Mouse (Mus musculus) CH12.LX (cell line): Measurements from ENCODE around the gene Tnfsf10. TPM values are rescaled to one million over a fixed set of nuclear protein-coding genes. Genes with fewer than 3 reads are reported as not detected.

ENCODE experiments used
- DNase-seq: peaks from one replicate; pipeline ENCODE4 v3.0.0-alpha.2; 2013; ENCODE audit errors: extremely low read depth
- H3K27ac ChIP-seq: 2 replicates; pipeline ENCODE4 v1.5.1; 2012; ENCODE audit warnings: low read depth, mild to moderate bottlenecking, control low read depth, moderate library complexity; ENCODE audit not compliant: insufficient read depth
- H3K27me3 ChIP-seq: replicated peaks from 2 replicates; pipeline ENCODE3; 2012; ENCODE audit warnings: inconsistent platforms
- H3K36me3 ChIP-seq, 2 experiments: replicated peaks in 1 of 2; 2 replicates each; pipeline versions ENCODE3 to v1.6.1; 2012; ENCODE audit warnings: inconsistent platforms in 1 of 2, low read length in 1 of 2, mild to moderate bottlenecking in 1 of 2, mixed read lengths in 1 of 2, moderate library complexity in 1 of 2; ENCODE audit not compliant: control insufficient read depth in 1 of 2, insufficient read depth in 1 of 2
- H3K4me1 ChIP-seq, 2 experiments: 2 replicates each; pipeline ENCODE4 v1.6.1; 2012; ENCODE audit warnings: inconsistent platforms in 1 of 2, moderate library complexity in 1 of 2; ENCODE audit not compliant: insufficient read depth in 2 of 2, control insufficient read depth in 1 of 2
- H3K4me2 ChIP-seq: 2 replicates; pipeline ENCODE4 v1.6.1; 2012; ENCODE audit warnings: low read depth, mild to moderate bottlenecking, control low read depth; ENCODE audit not compliant: poor library complexity, insufficient read depth, severe bottlenecking
- H3K4me3 ChIP-seq, 3 experiments: fragments of 150-350 bp in 1 of 3; sonication (generic) in 1 of 3; replicated peaks in 1 of 3; 2 replicates each; pipeline versions ENCODE3 to v1.5.1; 2011 to 2012; ENCODE audit warnings: low read depth in 2 of 3, low read length in 2 of 3, mild to moderate bottlenecking in 2 of 3, moderate library complexity in 2 of 3, control low read depth in 1 of 3, improper control_type of control experiment in 1 of 3, inconsistent platforms in 1 of 3, mixed read lengths in 1 of 3; ENCODE audit not compliant: poor library complexity in 1 of 3
- H3K79me2 ChIP-seq: replicated peaks from 2 replicates; pipeline ENCODE4 v1.6.1; 2012; ENCODE audit warnings: mild to moderate bottlenecking, moderate library complexity; ENCODE audit not compliant: control insufficient read depth, poor library complexity, insufficient read depth, severe bottlenecking; ENCODE audit errors: extremely low read depth
- H3K9ac ChIP-seq: 2 replicates; pipeline ENCODE4 v1.6.1; 2012; ENCODE audit warnings: low read depth, mild to moderate bottlenecking, control low read depth, moderate library complexity; ENCODE audit not compliant: insufficient read depth
- H3K9me3 ChIP-seq: replicated peaks from 2 replicates; pipeline ENCODE3; 2012; ENCODE audit warnings: low read length, inconsistent platforms, mixed read lengths
- BHLHE40 ChIP-seq: IDR thresholded peaks from 2 replicates; pipeline ENCODE4 v1.6.1; 2011; ENCODE audit warnings: mild to moderate bottlenecking, low read depth, low read length, improper control_type of control experiment
- CHD1 ChIP-seq: IDR thresholded peaks from 2 replicates; pipeline ENCODE4 v1.6.1; 2012; ENCODE audit warnings: low read depth, low read length, improper control_type of control experiment, inconsistent platforms
- EP300 ChIP-seq: IDR thresholded peaks from 2 replicates; pipeline ENCODE4 v1.6.1; 2011; ENCODE audit warnings: low read length, improper control_type of control experiment
- ETS1 ChIP-seq: conservative IDR thresholded peaks from 2 replicates; pipeline ENCODE4 v1.6.1; 2012; ENCODE audit warnings: low read depth, mild to moderate bottlenecking, inconsistent platforms, low read length, improper control_type of control experiment, moderate library complexity
- GABPA ChIP-seq: IDR thresholded peaks from 2 replicates; pipeline ENCODE4 v1.6.1; 2012; ENCODE audit warnings: low read depth, low read length, improper control_type of control experiment, inconsistent platforms; ENCODE audit not compliant: insufficient replicate concordance
- HCFC1 ChIP-seq: IDR thresholded peaks from 2 replicates; pipeline ENCODE4 v1.6.1; 2012; ENCODE audit warnings: low read depth, mild to moderate bottlenecking, inconsistent platforms, low read length, improper control_type of control experiment
- IRF4 ChIP-seq: IDR thresholded peaks from 2 replicates; pipeline ENCODE4 v1.6.1; 2014; ENCODE audit warnings: low read depth, mild to moderate bottlenecking, inconsistent platforms, low read length, improper control_type of control experiment
- JUN ChIP-seq: IDR thresholded peaks from 2 replicates; pipeline ENCODE4 v1.6.1; 2011; ENCODE audit warnings: low read depth, mild to moderate bottlenecking, low read length, improper control_type of control experiment, moderate library complexity; ENCODE audit not compliant: insufficient read depth
- JUND ChIP-seq: conservative IDR thresholded peaks from 2 replicates; pipeline ENCODE4 v1.6.1; 2011; ENCODE audit warnings: low read depth, low read length, improper control_type of control experiment
- KAT2A ChIP-seq: IDR thresholded peaks from 2 replicates; pipeline ENCODE4 v1.6.1; 2012; ENCODE audit warnings: low read length, improper control_type of control experiment, inconsistent platforms; ENCODE audit not compliant: insufficient replicate concordance
- MXI1 ChIP-seq: IDR thresholded peaks from 2 replicates; pipeline ENCODE4 v1.6.1; 2011; ENCODE audit warnings: mild to moderate bottlenecking, low read depth, low read length, improper control_type of control experiment
- NRF1 ChIP-seq: IDR thresholded peaks from 2 replicates; pipeline ENCODE4 v1.6.1; 2014; ENCODE audit warnings: low read depth, mild to moderate bottlenecking, inconsistent platforms, low read length, improper control_type of control experiment, moderate library complexity
- PAX5 ChIP-seq: IDR thresholded peaks from 2 replicates; pipeline ENCODE4 v1.6.1; 2012; ENCODE audit warnings: low read length, inconsistent platforms, mixed read lengths
- POLR2AphosphoS2 ChIP-seq: IDR thresholded peaks from 2 replicates; pipeline ENCODE4 v1.6.1; 2011; ENCODE audit warnings: low read depth, low read length, improper control_type of control experiment
- RCOR1 ChIP-seq: conservative IDR thresholded peaks from 2 replicates; pipeline ENCODE4 v1.6.1; 2012; ENCODE audit warnings: low read depth, mild to moderate bottlenecking, inconsistent platforms, low read length, improper control_type of control experiment
- SIN3A ChIP-seq: IDR thresholded peaks from 2 replicates; pipeline ENCODE4 v1.6.1; 2012; ENCODE audit warnings: low read length, improper control_type of control experiment, inconsistent platforms
- TBP ChIP-seq: conservative IDR thresholded peaks from 2 replicates; pipeline ENCODE4 v1.6.1; 2011; ENCODE audit warnings: low read depth, low read length, improper control_type of control experiment
- USF2 ChIP-seq: conservative IDR thresholded peaks from 2 replicates; pipeline ENCODE4 v1.6.1; 2011; ENCODE audit warnings: low read depth, low read length, improper control_type of control experiment
- ZC3H11A ChIP-seq: IDR thresholded peaks from 2 replicates; pipeline ENCODE4 v1.6.1; 2012; ENCODE audit warnings: low read depth, mild to moderate bottlenecking, inconsistent platforms, low read length, improper control_type of control experiment
- ZKSCAN1 ChIP-seq: IDR thresholded peaks from 2 replicates; pipeline ENCODE4 v1.6.1; 2012; ENCODE audit warnings: low read depth, inconsistent platforms, low read length, improper control_type of control experiment, borderline replicate concordance
- ZNF384 ChIP-seq: IDR thresholded peaks from 2 replicates; pipeline ENCODE4 v1.6.1; 2012; ENCODE audit warnings: low read depth, low read length, improper control_type of control experiment, inconsistent platforms
- dilution Hi-C: fragments of 300-500 bp; cut with MboI; formaldehyde crosslinking; loops from 2 replicates; pipeline ENCODE4 v1.14.3; 2020; ENCODE audit warnings: low sequenced_read_pairs; ENCODE audit not compliant: extremely low pct_unique_long_range_greater_than_20kb, extremely low pct_ligation_motif_present
- in situ Hi-C: fragments of 300-500 bp; cut with MboI; formaldehyde crosslinking; loops from 3 replicates; pipeline ENCODE4 v1.14.3; 2019; ENCODE audit warnings: low sequenced_read_pairs, low pct_ligation_motif_present, low pct_unique_long_range_greater_than_20kb, mixed read lengths
- polyA plus RNA-seq: library from polyadenylated mRNA; unstranded; fragments of >175 nt; gene quantifications from 2 replicates; pipeline ENCODE4 v1.2.1, GENCODE M21; 2012; ENCODE audit warnings: low read depth; ENCODE audit not compliant: insufficient read length
- total RNA-seq, 2 experiments: library from RNA; depleted of rRNA; stranded (reverse); fragments of 300-350 nt in 1 of 2; fragments of >200 nt in 1 of 2; gene quantifications; 2 replicates each; pipeline ENCODE4 v1.2.3; 2012 to 2014

Tnfsf10 gene
- total and polyA plus RNA-seq, 3 experiments = 0.17 to 1.0 (median 0.69) TPM

DNA sequence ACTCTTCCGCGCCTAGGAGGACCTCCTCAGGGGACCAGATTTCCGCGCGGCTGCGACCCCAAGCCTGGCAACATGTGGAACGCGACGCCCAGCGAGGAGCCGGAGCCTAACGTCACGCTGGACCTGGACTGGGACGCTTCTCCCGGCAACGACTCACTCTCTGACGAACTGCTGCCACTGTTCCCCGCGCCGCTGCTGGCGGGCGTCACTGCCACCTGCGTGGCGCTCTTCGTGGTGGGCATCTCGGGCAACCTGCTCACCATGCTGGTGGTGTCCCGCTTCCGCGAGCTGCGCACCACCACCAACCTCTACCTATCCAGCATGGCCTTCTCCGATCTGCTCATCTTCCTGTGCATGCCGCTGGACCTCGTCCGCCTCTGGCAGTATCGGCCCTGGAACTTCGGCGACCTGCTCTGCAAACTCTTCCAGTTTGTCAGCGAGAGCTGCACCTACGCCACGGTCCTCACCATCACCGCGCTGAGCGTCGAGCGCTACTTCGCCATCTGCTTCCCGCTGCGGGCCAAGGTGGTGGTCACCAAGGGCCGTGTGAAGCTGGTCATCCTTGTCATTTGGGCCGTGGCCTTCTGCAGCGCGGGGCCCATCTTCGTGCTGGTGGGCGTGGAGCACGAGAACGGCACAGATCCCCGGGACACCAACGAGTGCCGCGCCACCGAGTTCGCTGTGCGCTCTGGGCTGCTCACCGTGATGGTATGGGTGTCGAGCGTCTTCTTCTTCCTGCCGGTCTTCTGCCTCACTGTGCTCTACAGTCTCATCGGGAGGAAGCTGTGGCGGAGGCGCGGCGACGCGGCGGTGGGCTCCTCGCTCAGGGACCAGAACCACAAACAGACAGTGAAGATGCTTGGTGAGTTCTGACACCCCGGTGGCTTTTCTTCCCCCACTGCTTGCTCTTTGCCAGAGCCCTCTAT lies 55.2 kb downstream of the Tnfsf10 start:
- no peak overlapping the region for H3K4me2 ChIP-seq
- H3K27ac ChIP-seq = no peak overlapping the region
- H3K4me3 ChIP-seq = no peak overlapping the region
- no peaks in the 10 kb centered on the region for H3K36me3 ChIP-seq
- H3K9ac ChIP-seq = no peak overlapping the region
- H3K79me2 ChIP-seq = no peaks in the 10 kb centered on the region
- H3K4me1 ChIP-seq = no peaks in the 10 kb centered on the region; a peak in 1 of 4 replicates
- dilution Hi-C loops = no loop called here
- in situ Hi-C loops = no loop called here
- TF ChIP-seq GABPA (no peak), USF2 (no peak), RCOR1 (no peak), JUND (no peak), TBP (no peak), KAT2A (no peak), IRF4 (no peak), NRF1 (no peak), SIN3A (no peak), ZKSCAN1 (no peak), ZC3H11A (no peak), HCFC1 (no peak), ETS1 (no peak), ZNF384 (no peak), JUN (no peak), POLR2AphosphoS2 (no peak), BHLHE40 (no peak)
- peaks cover 5% of the 10 kb centered on the region for H3K9me3 ChIP-seq
- DNase-seq = no peak
- no peaks in the 10 kb centered on the region for H3K27me3 ChIP-seq

DNA sequence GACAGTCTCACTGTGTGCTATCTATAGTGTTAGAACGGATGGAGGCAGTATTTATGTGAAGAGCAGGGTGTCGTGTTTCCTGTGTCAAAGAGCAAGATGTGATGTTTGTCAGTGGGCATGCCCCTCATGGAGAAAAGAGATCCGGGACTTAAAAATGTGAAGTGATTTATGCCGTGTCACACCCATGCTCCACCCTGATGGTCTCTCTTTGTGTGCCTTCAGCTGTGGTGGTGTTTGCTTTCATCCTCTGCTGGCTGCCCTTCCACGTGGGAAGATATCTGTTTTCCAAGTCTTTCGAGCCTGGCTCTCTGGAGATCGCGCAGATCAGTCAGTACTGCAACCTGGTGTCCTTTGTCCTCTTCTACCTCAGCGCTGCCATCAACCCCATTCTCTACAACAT lies 57.6 kb downstream of the Tnfsf10 start:
- Histone ChIP-seq H3K27ac (no peak overlapping the region), H3K9me3 (peaks cover 5% of the 10 kb centered on the region), H3K79me2 (no peaks in the 10 kb centered on the region), H3K27me3 (no peaks in the 10 kb centered on the region), H3K4me3 (no peak overlapping the region), H3K4me1 (peaks cover 0 to 8% of the 10 kb centered on the region in 2 experiments; a peak in 2 of 4 replicates), H3K9ac (no peak overlapping the region)
- no peak for DNase-seq
- in situ Hi-C loops (no loop called here), dilution Hi-C loops (no loop called here)
- TF ChIP-seq MXI1 (no peak), ZNF384 (no peak), CHD1 (no peak), PAX5 (no peak), JUND (no peak), GABPA (no peak), EP300 (no peak), JUN (no peak), ETS1 (no peak), ZC3H11A (no peak), RCOR1 (no peak)
- TF ChIP-seq, all 38 proteins: peak for 0
- Histone ChIP-seq H3K36me3 (no peaks in the 10 kb centered on the region), H3K4me2 (no peak overlapping the region)
